27 mouse cellular contexts compared by ENCODE assay signal in the genomic region with DNA sequence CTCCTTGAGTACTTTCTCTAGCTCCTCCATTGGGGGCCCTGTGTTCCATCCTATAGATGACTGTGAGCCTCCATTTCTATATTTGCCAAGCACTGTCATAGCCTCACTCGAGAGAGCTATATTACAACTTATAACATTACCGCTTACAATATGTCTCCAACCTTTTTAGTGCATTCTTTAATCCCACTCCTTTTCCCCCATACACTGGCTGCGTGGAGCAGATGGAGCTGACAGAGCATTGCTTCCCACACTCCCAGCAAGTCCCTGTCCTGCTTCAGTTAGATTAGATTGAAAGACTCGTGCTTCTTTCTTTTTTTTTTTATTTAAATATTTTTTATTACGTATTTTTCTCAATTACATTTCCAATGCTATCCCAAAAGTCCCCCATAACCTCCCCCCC.
DNase-seq lines count a peak whose midpoint lies in the region; ATAC-seq and TF ChIP-seq lines count a peak whose summit lies in the region.
"Had no signal": no experiment of that assay in that cellular context is flagged by ENCODE, and none has a peak within 500 bp of the region (broad histone marks: within the 10 kb centered on the region; RNA-seq: fewer than 3 reads in every experiment).

No protein-coding gene starts in this region.

- peak; percentile 99 for ATAC-seq in frontal cortex, adult (ENCODE audit: low TSS enrichment)
- ATAC-seq: activated CD4-positive, CD25-positive, alpha-beta regulatory T cell, adult 4 months; CD4-positive, CD25-positive, alpha-beta regulatory T cell, adult 4 months; forebrain, embryonic 14.5 days; forebrain, embryonic 16.5 days; Patski had no signal

- DNase-seq in frontal cortex, postnatal 25 days (ENCODE audit: low spot score in 2 of 2): no peak
- peak in 1 of 2 experiments; percentile 33 for DNase-seq in layer of hippocampus, adult 2 months (ENCODE audit: low spot score in 2 of 2)
- no peak for DNase-seq in layer of hippocampus, postnatal 14 days (ENCODE audit: low spot score in 2 of 2)
- peak; percentile 8 to 13 for DNase-seq in layer of hippocampus, postnatal 36 days
- no peak for DNase-seq in layer of hippocampus, adult 11-12 months (ENCODE audit: low spot score)
- DNase-seq in brain, adult 2 months (ENCODE audit: low read depth, low spot score): peak; percentile 84
- no peak for DNase-seq in cerebellum, adult 18-20 months
- DNase-seq: adrenal gland, adult 8-10 months; adrenal gland, postnatal 14 days; B cell, adult 2 months; cerebellum, adult 11-12 months; cerebellum, adult 8-10 months; cerebellum, adult 9-11 months; cerebellum, postnatal 14 days; cerebellum, postnatal 36 days; embryo, embryonic 11 days had no signal

- H3K4me3 ChIP-seq in layer of hippocampus, adult 2 months: no peak overlapping the region
- H3K4me3 ChIP-seq: embryonic facial prominence, embryonic 13.5 days; embryonic facial prominence, embryonic 15.5 days; erythroblast, embryonic 14.5 days; forebrain, embryonic 10.5 days; forebrain, embryonic 12.5 days had no signal

- TF ChIP-seq CTCF in layer of hippocampus, adult 2 months (conservative IDR thresholded peaks at IDR 0.05): no peak

- H3K27ac ChIP-seq in layer of hippocampus, adult 2 months: peak overlapping the region; percentile 57
- H3K27ac ChIP-seq: embryonic facial prominence, embryonic 13.5 days; embryonic facial prominence, embryonic 15.5 days; forebrain, embryonic 10.5 days; forebrain, embryonic 12.5 days had no signal

Comparison
In these comparisons a context has a peak if more than half of its experiments do, and no peak if none do; other contexts are left out.
1. DNase-seq: peak in layer of hippocampus, postnatal 36 days (2 of 2) and brain, adult 2 months (single experiment); none in frontal cortex, postnatal 25 days (0 of 2), layer of hippocampus, postnatal 14 days (0 of 2), layer of hippocampus, adult 11-12 months (single experiment) and cerebellum, adult 18-20 months (0 of 2).